Mouse (Mus musculus): ENCODE measurements around the gene Gm10392.

DNA sequence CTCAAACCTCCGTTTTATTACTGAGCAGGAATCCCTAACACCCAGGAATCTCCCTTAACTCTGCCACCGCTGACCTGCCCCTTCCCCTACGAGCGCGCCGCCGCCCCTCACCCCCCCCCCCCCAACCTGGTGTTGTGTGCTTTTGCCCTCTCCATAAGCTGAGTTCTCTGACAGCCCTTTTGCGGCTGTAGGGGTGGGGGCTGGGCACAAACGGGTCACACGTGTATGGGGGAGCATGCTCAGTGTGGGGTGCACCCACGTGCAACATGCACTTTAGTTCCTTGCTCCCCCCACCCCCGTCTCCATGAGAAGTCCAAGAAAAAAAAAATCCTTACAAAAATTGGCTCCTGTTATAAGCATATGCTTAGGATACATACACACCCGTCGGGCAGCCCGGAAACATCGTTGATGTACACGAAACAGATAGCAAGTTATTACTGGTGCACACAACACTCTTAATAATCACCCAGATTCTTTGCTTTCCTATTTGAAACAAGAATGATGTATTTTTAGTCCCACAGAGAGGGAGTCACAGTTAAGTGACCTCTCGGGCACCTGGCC lies 26.6 kb downstream of the Gm10392 start:
- TF ChIP-seq POLR2A (IDR thresholded peaks at IDR 0.05; ENCODE audit: low read depth, low read length): no peak
- no peak for TF ChIP-seq CTCF (conservative IDR thresholded peaks at IDR 0.05; ENCODE audit: insufficient read depth, insufficient read length, low read depth, low read length)

All from kidney, adult 2 months (tissue).